Mouse (Mus musculus): ENCODE results near the gene Ucp2.

DNA sequence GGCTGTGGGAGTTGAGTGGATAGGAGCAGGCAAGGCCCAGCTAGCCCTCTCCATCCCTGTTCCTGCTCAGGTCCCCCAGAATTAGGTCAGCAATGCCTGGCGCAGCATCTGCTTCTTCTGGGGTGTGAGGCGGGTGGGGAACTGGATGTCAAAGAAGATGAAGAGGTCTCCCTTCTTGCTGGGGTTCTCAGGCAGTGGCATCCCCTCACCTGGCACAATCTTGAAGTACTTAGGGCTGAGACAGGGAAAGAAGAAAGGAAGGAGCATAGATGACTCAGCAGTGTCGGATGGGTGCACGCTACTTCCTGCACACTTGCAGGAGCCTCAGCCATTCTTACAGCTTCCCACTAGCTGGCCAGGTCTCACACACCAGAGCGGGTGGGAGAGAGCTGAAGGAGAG, 9.9 kb downstream of the Ucp2 start:
- TF ChIP-seq CTCF (conservative IDR thresholded peaks at IDR 0.05; ENCODE audit: low read length) (no peak), NANOG (IDR thresholded peaks at IDR 0.05; ENCODE audit: borderline replicate concordance, low read length) (no peak)
